Comparison of ENCODE assay signal across 8 mouse cellular contexts in genomic region chr12:4874161-4874927, GRCm38 (mm10). TPM values are rescaled to one million over a fixed set of nuclear protein-coding genes. Genes with fewer than 3 reads are reported as not detected.
DNase-seq lines count a peak whose midpoint lies in the region; ATAC-seq lines count a peak whose summit lies in the region.

Mfsd2b (minus strand) TSS chr12:4874359.

- WGBS in embryonic facial prominence, embryonic 12.5 days: 7% methylated on average over 24 of the region's 24 CpGs
- WGBS in liver, embryonic 12.5 days (ENCODE audit: insufficient replicate concordance): 3% methylated on average over 24 of the region's 24 CpGs
- WGBS in stomach, embryonic 14.5 days: 3% methylated on average over 24 of the region's 24 CpGs

- H3K4me1 ChIP-seq in embryonic facial prominence, embryonic 12.5 days: no peaks in the 10 kb centered on the region
- peaks cover 61% of the 10 kb centered on the region for H3K4me1 ChIP-seq in liver, embryonic 12.5 days
- H3K4me1 ChIP-seq in stomach, embryonic 14.5 days (ENCODE audit: control insufficient read depth, insufficient read depth, low read length): peaks cover 5% of the 10 kb centered on the region; the same call in 1 of the 2 replicates

- peak; percentile 72 for ATAC-seq in embryonic facial prominence, embryonic 12.5 days (ENCODE audit: insufficient number of reproducible peaks, insufficient read depth, low FRiP score, low TSS enrichment)
- peak; percentile 84 for ATAC-seq in liver, embryonic 12.5 days
- ATAC-seq in stomach, embryonic 14.5 days (ENCODE audit: insufficient number of reproducible peaks, insufficient read depth, low FRiP score, low read depth): peak; percentile 89

- H3K4me3 ChIP-seq in embryonic facial prominence, embryonic 12.5 days: peak within 1 kb of the TSS; percentile 25
- peak within 1 kb of the TSS; percentile 74 for H3K4me3 ChIP-seq in liver, embryonic 12.5 days
- H3K4me3 ChIP-seq in stomach, embryonic 14.5 days (ENCODE audit: low read depth, low read length): peak within 1 kb of the TSS; percentile 28

- H3K27ac ChIP-seq in embryonic facial prominence, embryonic 12.5 days: no peak within 1 kb of the TSS
- H3K27ac ChIP-seq in liver, embryonic 12.5 days: peak within 1 kb of the TSS; percentile 96
- no peak within 1 kb of the TSS for H3K27ac ChIP-seq in stomach, embryonic 14.5 days (ENCODE audit: low read length)

- no peaks in the 10 kb centered on the region for H3K9me3 ChIP-seq in embryonic facial prominence, embryonic 12.5 days
- H3K9me3 ChIP-seq in liver, embryonic 12.5 days (replicated peaks): no peaks in the 10 kb centered on the region
- H3K9me3 ChIP-seq in stomach, embryonic 14.5 days (ENCODE audit: control insufficient read depth, low read depth, low read length): no peaks in the 10 kb centered on the region

- peak within 1 kb of the TSS; percentile 12; the same call in 1 of the 2 replicates for H3K9ac ChIP-seq in embryonic facial prominence, embryonic 12.5 days
- peak within 1 kb of the TSS; percentile 98 for H3K9ac ChIP-seq in liver, embryonic 12.5 days
- no peak within 1 kb of the TSS; the same call in 1 of the 2 replicates for H3K9ac ChIP-seq in stomach, embryonic 14.5 days (replicated peaks; ENCODE audit: low read depth, low read length)

- no peaks in the 10 kb centered on the region for H3K27me3 ChIP-seq in embryonic facial prominence, embryonic 12.5 days
- H3K27me3 ChIP-seq in liver, embryonic 12.5 days (replicated peaks): no peaks in the 10 kb centered on the region
- no peaks in the 10 kb centered on the region for H3K27me3 ChIP-seq in stomach, embryonic 14.5 days (ENCODE audit: control insufficient read depth, insufficient read depth, low read length)

- H3K36me3 ChIP-seq in embryonic facial prominence, embryonic 12.5 days: peaks cover 4% of the 10 kb centered on the region; the same call in 1 of the 2 replicates
- peaks cover 40% of the 10 kb centered on the region for H3K36me3 ChIP-seq in liver, embryonic 12.5 days
- no peaks in the 10 kb centered on the region for H3K36me3 ChIP-seq in stomach, embryonic 14.5 days (ENCODE audit: control insufficient read depth, insufficient read depth, low read length)

- peak; percentile 57 to 59 for DNase-seq in B cell, adult 2 months
- peak; percentile 85 to 86 for DNase-seq in adrenal gland, postnatal 36 days
- DNase-seq in heart, adult 9 months (ENCODE audit: low spot score in 2 of 2): peak; percentile 60 to 64
- peak; percentile 68 to 75 for DNase-seq in kidney, adult 8-10 months
- DNase-seq in natural killer cell, adult 2 months (ENCODE audit: low spot score in 2 of 2): peak; percentile 33 to 44

- H3K4me2 ChIP-seq in embryonic facial prominence, embryonic 12.5 days (replicated peaks): peak within 1 kb of the TSS; percentile 58
- peak within 1 kb of the TSS; percentile 72 for H3K4me2 ChIP-seq in liver, embryonic 12.5 days
- peak within 1 kb of the TSS; percentile 76 for H3K4me2 ChIP-seq in stomach, embryonic 14.5 days (replicated peaks; ENCODE audit: low read depth, low read length)

RNA-seq across cellular contexts. Expression of gene Mfsd2b, which starts in this region (rescaled TPM):
- under 1 TPM; 0.30 to 0.60 TPM for total RNA-seq in adrenal gland, postnatal 36 days (2021)
- polyA plus RNA-seq in embryonic facial prominence, embryonic 12.5 days (2016; fragmentation: Nextera tagmentation; extraction: Ambion mirVana): 2.9 and 4.2 TPM in 2 replicates
- 94.8 TPM in 2 replicates for polyA plus RNA-seq in liver, embryonic 12.5 days (2016; fragmentation: Nextera tagmentation; extraction: Ambion mirVana)
- polyA plus RNA-seq in stomach, embryonic 14.5 days (2014; fragmentation: Nextera tagmentation; extraction: Ambion mirVana): 0.80 and 1.4 TPM in 2 replicates

Comparison
In these comparisons a context has a peak if more than half of its experiments do, and no peak if none do; other contexts are left out.
1. RNA of gene Mfsd2b (polyA plus RNA-seq): 94.8 TPM in liver, embryonic 12.5 days; 2.9 to 4.2 TPM in embryonic facial prominence, embryonic 12.5 days and 0.80 to 1.4 TPM in stomach, embryonic 14.5 days; every median in the first group is over 10 times any median in the second.
2. Peak in DNase-seq in adrenal gland, postnatal 36 days; RNA of the gene not detected or under 1 TPM.
3. Peak in every context shown above with its lines, with median percentiles within 50 percentile points of each other: DNase-seq, ATAC-seq, H3K4me2 ChIP-seq and H3K4me3 ChIP-seq.